Mouse (Mus musculus) brain, embryonic 14.5 days (tissue): ENCODE results near the gene Trem3. TPM values are rescaled to one million over a fixed set of nuclear protein-coding genes. Genes with fewer than 3 reads are reported as not detected.

Source experiments
- DNase-seq: peaks from one replicate; pipeline ENCODE4 v3.0.0-alpha.2; 2011; ENCODE audit warnings: low read depth
- CTCF ChIP-seq: fragments of 200-500 bp; IDR thresholded peaks from 2 replicates; pipeline ENCODE4 v1.5.1; 2012; ENCODE audit warnings: inconsistent platforms, mild to moderate bottlenecking, moderate library complexity, borderline replicate concordance; ENCODE audit not compliant: insufficient read depth, insufficient read length; ENCODE audit errors: extremely low read depth
- POLR2A ChIP-seq: fragments of 200-500 bp; IDR thresholded peaks from 2 replicates; pipeline ENCODE4 v1.6.1; 2012; ENCODE audit warnings: mild to moderate bottlenecking, inconsistent platforms, borderline replicate concordance; ENCODE audit not compliant: poor library complexity, insufficient read depth, insufficient read length, severe bottlenecking; ENCODE audit errors: extremely low read depth
- polyA plus RNA-seq: library from polyadenylated mRNA; depleted of rRNA; stranded (reverse); fragments of >200 nt; gene quantifications from 2 replicates; pipeline ENCODE4 v1.2.3, GENCODE M21; 2012; rRNA removed

Trem3 gene
- 0.08 TPM in 1 of 2 replicates, not detected in the other for polyA plus RNA-seq

DNA sequence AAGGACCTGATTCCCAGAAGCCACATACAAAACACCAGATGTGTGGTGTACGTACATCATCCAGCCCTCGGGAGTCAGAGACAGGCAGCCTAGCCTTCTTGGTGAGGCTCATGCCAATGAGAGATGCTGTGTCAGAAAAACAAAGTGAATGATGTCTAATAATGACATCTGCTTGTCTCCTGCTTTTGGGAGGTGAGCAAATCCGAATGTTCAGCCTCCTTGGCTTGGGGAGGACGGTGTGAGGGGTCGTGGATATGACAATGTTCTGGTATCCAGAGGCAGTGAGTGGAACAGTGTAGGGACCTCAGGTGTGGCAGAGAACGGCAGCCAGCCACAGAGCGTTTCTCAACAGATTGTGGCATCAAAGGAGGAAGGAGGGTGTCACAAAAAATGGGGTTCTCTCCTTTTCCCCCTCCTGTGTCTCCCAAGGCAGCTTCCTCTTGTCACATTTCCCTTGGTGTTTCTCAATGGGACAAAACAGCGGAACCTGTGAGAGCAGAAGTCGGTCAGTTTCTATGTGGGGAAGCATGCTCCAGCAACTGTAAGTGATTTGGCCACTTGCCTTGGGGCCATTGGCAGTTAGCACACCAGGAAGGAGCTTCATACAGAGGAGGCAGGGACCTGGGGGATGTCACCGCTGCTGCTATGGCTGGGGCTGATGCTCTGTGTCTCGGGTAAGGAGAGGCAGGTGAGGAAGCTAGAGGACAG is at the start of gene Trem3:
TSS of gene Trem3 (plus strand) at position 557 of the 708 bp plus-strand sequence.
- no peak for TF ChIP-seq POLR2A
- TF ChIP-seq CTCF, result no peak
- DNase-seq, result no peak

GRCm38 (mm10) chr17:48203086-48203485 is 44.5 kb upstream of the Trem3 start:
- DNase-seq, result no peak
- no peak for TF ChIP-seq POLR2A
- no peak for TF ChIP-seq CTCF

DNA sequence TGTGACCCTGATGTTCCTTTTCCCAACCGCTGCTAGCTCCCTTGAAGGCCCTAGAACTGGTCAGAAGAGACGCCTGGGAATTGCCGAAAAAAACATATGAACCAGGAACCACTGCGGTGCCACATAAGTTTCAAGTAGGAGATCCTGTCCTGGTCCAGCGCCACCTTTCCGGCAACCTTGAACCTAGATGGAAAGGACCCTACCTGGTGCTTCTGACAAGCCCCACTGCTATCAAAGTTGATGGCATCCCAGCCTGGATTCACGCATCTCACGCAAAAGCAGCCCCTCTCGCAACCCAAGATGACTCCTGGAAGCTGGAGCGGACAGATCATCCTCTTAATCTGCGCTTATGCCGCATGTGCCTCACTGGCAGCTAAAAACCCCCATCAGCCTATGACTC is 35.0 kb upstream of the Trem3 start:
- TF ChIP-seq CTCF (no peak), POLR2A (no peak)
- DNase-seq, result no peak

- TF ChIP-seq POLR2A (no peak), CTCF (no peak)
- DNase-seq, result no peak
These were observed 34.1 kb upstream of the Trem3 start for GRCm38 (mm10) chr17:48213511-48213910.

- no peak for DNase-seq
- TF ChIP-seq POLR2A, result no peak
- TF ChIP-seq CTCF, result no peak
These were observed 32.1 kb upstream of the Trem3 start for GRCm38 (mm10) chr17:48215429-48215828.

DNA sequence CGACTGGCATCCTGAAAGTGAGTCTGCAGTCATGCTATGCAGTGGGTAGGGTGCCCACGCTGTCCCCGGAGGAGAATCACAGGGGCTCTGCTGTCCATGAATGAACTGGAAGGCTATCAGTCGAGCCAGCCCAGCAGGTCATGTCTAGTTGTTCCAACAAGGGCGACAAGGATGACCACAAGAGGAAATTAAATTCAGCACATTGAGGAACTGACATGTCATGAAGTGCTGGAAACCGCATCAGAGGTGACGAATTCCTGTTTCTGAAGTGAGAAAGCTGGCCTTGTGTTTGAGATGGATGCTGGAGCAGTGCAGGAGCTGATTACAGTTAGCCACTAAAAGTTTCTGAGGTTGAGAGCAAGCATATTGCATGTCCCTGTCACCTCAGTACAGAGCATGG is 16.9 kb upstream of the Trem3 start:
- TF ChIP-seq CTCF (no peak), POLR2A (no peak)
- DNase-seq, result no peak

DNA sequence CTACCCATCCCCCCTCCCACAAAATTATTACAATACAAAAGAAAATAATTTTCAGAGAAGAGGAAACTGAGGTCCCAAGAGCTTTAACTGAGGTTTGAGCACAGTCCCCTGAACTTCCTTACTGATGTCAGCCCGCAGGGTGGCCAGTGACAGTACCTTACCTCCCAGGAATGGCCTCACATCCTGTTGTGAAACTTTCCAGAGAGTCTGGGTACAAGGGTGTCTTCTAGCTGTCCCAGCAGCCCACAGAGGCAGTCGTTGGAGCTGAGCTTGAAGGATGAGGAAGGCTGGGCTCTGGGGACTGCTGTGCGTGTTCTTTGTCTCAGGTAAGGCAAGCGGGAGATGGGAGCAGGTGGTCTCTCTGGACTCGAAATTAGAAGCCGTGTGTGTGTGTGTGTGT is 15.1 kb upstream of the Trem3 start, which contains the start of gene Trem1:
TSS of gene Trem1 (plus strand) at position 251 of the 400 bp plus-strand sequence.
- no peak for TF ChIP-seq CTCF
- TF ChIP-seq POLR2A, result no peak
- DNase-seq, result no peak

- no peak for DNase-seq
- no peak for TF ChIP-seq CTCF
- TF ChIP-seq POLR2A, result no peak
These were observed 13.8 kb upstream of the Trem3 start for GRCm38 (mm10) chr17:48233789-48234188.

DNA sequence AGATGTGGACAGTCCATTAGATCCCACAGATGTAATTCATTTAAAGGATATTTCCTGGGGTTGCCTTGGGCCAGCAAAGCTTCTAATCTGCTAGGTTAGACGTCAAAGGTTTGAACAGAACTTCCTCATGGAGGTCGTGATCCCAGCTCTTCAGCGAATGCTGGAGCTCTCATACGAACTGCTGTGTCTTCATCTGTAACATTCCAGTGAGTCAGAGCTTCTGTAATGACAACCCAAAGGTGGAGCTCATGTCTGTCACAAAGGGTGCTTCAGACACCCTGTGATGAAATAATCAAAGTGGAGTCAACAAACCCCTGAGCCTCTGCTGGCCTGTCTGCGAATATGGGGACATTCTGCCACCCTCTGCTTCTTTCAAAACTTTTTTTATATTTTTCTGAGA is 13.0 kb upstream of the Trem3 start:
- DNase-seq, result no peak
- TF ChIP-seq POLR2A (no peak), CTCF (no peak)

DNA sequence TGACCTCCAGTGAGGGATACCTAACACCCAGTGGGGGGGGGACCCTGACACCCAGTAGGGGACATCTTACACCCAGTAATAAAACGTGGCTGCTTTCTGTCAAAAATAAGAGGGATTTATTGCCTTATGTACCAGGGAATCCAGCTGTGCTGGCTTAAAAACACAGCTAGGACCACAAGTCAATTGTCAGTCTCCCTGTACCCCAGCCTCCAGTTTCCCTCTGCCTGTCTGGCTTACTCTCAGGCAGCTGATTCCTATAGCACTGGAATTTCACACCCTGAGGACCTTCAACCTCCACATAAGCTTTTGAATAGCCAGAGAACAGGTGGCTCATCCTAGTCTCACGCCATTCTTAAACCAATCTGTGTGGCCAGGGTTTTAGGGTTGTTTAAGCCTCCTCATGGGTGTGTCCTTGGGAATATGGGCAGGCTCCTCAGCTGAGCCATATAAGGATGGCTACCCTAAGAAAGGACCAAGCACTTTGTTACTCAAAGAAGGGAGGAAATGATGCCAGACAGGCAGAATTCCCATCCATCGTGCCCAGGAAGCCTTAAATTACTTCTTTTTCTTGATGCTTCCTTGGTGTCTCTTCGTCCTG is 11.7 kb upstream of the Trem3 start:
- no peak for TF ChIP-seq POLR2A
- TF ChIP-seq CTCF, result no peak

DNA sequence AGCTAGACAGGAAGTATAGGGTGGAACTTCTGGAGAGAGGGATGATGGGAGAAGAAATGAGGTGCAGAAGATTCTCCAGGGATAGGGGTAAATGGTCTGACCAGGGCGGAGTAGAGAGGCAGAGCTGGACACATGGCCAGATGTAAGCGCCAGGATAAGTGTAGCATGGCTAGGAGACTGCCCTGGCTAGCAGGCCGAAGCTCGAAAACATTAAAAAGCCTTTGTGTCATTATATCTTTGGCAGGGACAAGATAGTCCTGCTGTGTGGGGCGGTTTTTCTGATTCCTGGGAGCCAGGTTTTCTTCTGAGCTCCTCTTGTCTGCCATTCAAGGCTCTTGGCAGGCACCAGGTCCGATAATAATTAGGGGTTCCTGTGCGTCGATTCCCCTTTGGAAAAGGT is 10.0 kb upstream of the Trem3 start:
- TF ChIP-seq POLR2A (no peak), CTCF (no peak)
- DNase-seq, result no peak

More for the DNA sequence above, 11.7 kb upstream of the Trem3 start:
- DNase-seq, result no peak

DNA sequence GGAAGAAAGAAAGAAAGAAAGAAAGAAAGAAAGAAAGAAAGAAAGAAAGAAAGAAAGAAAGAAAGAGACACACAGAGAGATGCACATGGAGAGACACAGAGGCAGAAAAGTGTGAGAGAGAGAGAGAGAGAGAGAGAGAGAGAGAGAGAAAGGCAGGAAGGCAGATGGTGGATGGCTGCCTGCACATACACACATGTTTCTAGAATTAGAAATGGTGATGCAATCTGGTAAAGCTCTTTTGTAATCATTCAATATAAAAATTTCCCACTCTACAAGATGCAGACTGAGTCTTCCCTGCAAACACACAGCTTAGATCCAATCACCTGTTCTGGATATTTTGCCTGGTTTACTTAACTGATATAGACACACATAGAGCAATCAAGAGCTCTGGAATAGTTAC is 1.5 kb downstream of the Trem3 start:
- DNase-seq, result no peak
- TF ChIP-seq POLR2A, result no peak
- no peak for TF ChIP-seq CTCF

- DNase-seq, result no peak
These were observed 1.9 kb downstream of the Trem3 start for GRCm38 (mm10) chr17:48249501-48249900.

More at GRCm38 (mm10) chr17:48249501-48249900, 1.9 kb downstream of the Trem3 start:
- TF ChIP-seq POLR2A (no peak), CTCF (no peak)
